Mouse (Mus musculus) liver, embryonic 14.5 days (tissue): ENCODE data around the gene Suds3.

ENCODE experiments used
- CTCF ChIP-seq: IDR thresholded peaks from 2 replicates; pipeline ENCODE4 v1.5.1; 2016; ENCODE audit warnings: antibody characterized with exemption, low read depth, control low read depth
- EP300 ChIP-seq: IDR thresholded peaks from 2 replicates; pipeline ENCODE4 v1.6.1; 2016; ENCODE audit warnings: antibody characterized with exemption, low read depth

- TF ChIP-seq CTCF (no peak), EP300 (no peak)
Measured at GRCm38 (mm10) chr5:117118220-117118619, 2.3 kb upstream of the Suds3 start.
